Mouse (Mus musculus): ENCODE measurements at regions not wholly inside any gene's neighbourhood (a gene's known extent, or its start where the extent isn't known, plus 50 kb on each side); places are given as distances from the start of the nearest gene placed in this dataset.
"Not testable (repeated sequence)": the region's sequence is repeated elsewhere in the genome, so short reads cannot be mapped to it uniquely, and the experiment has no call there.

GRCm38 (mm10) chr13:111904616-111905212, 95.9 kb upstream of the Map3k1 start:
- peak; percentile 88 to 89 for DNase-seq (ENCODE audit: low spot score in 2 of 2)

GRCm38 (mm10) chr13:111905213-111905701, 96.5 kb upstream of the Map3k1 start:
- no peak for DNase-seq (ENCODE audit: low spot score in 2 of 2)

GRCm38 (mm10) chr13:111911071-111911470, 102.3 kb upstream of the Map3k1 start:
- DNase-seq (ENCODE audit: low spot score in 2 of 2), result no peak

- no peak for DNase-seq (ENCODE audit: low spot score in 2 of 2)
These were observed 103.0 kb upstream of the Map3k1 start for GRCm38 (mm10) chr13:111911661-111912312.

GRCm38 (mm10) chr13:111914348-111914913, 105.6 kb upstream of the Map3k1 start:
- DNase-seq (ENCODE audit: low spot score in 2 of 2), result no peak

- not testable (repeated sequence) for DNase-seq (ENCODE audit: low spot score in 2 of 2)
These were observed 110.6 kb upstream of the Map3k1 start for GRCm38 (mm10) chr13:111919417-111919816.

- DNase-seq (ENCODE audit: low spot score in 2 of 2), result no peak
These were observed 111.7 kb upstream of the Map3k1 start for GRCm38 (mm10) chr13:111920534-111920933.

- DNase-seq (ENCODE audit: low spot score in 2 of 2), result no peak
These were observed 112.6 kb upstream of the Map3k1 start for GRCm38 (mm10) chr13:111921142-111922035.

GRCm38 (mm10) chr13:111925349-111925748, 116.6 kb upstream of the Map3k1 start:
- no peak for DNase-seq (ENCODE audit: low spot score in 2 of 2)

GRCm38 (mm10) chr13:111926801-111927200, 118.0 kb upstream of the Map3k1 start:
- no peak for DNase-seq (ENCODE audit: low spot score in 2 of 2)

GRCm38 (mm10) chr13:111927489-111927888, 118.7 kb upstream of the Map3k1 start:
- DNase-seq (ENCODE audit: low spot score in 2 of 2), result no peak

- no peak for DNase-seq (ENCODE audit: low spot score in 2 of 2)
These were observed 120.1 kb upstream of the Map3k1 start for GRCm38 (mm10) chr13:111928636-111929544.

- DNase-seq (ENCODE audit: low spot score in 2 of 2), result no peak
These were observed 121.1 kb upstream of the Map3k1 start for GRCm38 (mm10) chr13:111929908-111930307.

GRCm38 (mm10) chr13:111932464-111932863, 123.7 kb upstream of the Map3k1 start:
- no peak for DNase-seq (ENCODE audit: low spot score in 2 of 2)

GRCm38 (mm10) chr13:111933526-111934240, 124.9 kb upstream of the Map3k1 start:
- no peak for DNase-seq (ENCODE audit: low spot score in 2 of 2)

GRCm38 (mm10) chr13:111935721-111936080, 126.9 kb upstream of the Map3k1 start:
- DNase-seq (ENCODE audit: low spot score in 2 of 2), result no peak

- peak; percentile 5 to 13 for DNase-seq (ENCODE audit: low spot score in 2 of 2)
These were observed 127.5 kb upstream of the Map3k1 start for GRCm38 (mm10) chr13:111936081-111936857.

- no peak for DNase-seq (ENCODE audit: low spot score in 2 of 2)
These were observed 128.2 kb upstream of the Map3k1 start for GRCm38 (mm10) chr13:111936983-111937382.

- DNase-seq (ENCODE audit: low spot score in 2 of 2), result no peak
These were observed 130.2 kb upstream of the Map3k1 start for GRCm38 (mm10) chr13:111938896-111939422.

Data from right cerebral cortex, adult 2 months (tissue).